Mouse (Mus musculus): Measurements from ENCODE around the gene Casp9.

The Casp9 gene

DNA sequence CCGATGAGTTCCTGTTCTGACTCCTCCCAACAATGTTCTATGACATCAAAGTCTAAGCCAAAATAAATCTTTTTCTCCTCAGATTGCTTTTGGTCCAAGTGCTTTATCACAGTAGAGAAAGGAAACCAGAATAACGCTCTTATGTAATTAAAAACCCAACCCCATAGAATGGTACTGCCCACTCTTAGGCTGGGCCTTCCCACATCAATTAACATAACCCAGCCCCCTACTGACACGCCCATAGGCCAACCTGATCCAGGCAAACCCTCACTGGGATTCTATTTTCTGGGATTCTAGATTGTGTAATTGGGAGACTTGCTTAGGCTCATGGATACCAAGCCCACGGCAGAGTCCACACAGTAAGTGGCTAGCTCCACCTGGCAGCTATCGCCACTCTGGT lies 71.6 kb downstream of the Casp9 start:
- no peak for DNase-seq (ENCODE audit: low read depth, low spot score)

Measured in telencephalon, adult 2 months (tissue).